ENCODE assay signal across 16 mouse cellular contexts in the genomic region with DNA sequence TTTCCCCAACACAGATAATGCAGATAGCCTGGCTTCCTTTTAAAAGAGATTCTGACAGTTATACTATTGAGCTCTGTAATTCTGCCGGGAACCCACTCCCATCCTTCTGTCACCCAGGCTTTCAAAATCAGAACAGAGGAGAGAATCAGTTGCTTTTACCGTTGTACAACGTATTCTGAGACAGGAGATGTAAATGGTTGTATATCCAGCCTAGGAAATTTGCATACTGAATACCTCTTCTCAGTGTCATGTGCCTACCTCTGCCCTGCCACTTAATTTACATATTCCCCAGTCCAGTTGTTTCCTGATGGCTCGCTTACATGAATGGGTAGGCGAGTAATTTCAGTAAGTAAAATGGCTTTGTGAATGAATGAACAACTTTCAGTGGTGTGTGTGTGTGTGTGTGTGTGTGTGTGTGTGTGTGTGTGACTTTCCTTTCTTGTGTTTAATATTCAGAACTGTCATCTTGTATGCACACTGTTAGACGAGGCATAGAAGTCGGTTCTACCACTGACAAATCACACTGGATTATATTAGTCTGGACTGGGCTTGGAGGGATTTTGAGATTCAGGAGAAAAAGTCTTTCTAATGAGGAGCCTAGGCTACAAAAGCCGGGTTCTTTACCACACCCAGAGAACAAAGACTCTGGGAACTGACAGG.
DNase-seq lines count a peak whose midpoint lies in the region; ATAC-seq and TF ChIP-seq lines count a peak whose summit lies in the region.
"Had no signal": no experiment of that assay in that cellular context is flagged by ENCODE, and none has a peak within 500 bp of the region (broad histone marks: within the 10 kb centered on the region; RNA-seq: fewer than 3 reads in every experiment).

No protein-coding gene starts in this region.

- no peaks in the 10 kb centered on the region for H3K9me3 ChIP-seq in hindbrain, embryonic 12.5 days (replicated peaks)
- H3K9me3 ChIP-seq in hindbrain, postnatal 0 days (ENCODE audit: low read length), result no peaks in the 10 kb centered on the region
- no peaks in the 10 kb centered on the region for H3K9me3 ChIP-seq in forebrain, embryonic 15.5 days
- H3K9me3 ChIP-seq in midbrain, embryonic 13.5 days, result no peaks in the 10 kb centered on the region
- H3K9me3 ChIP-seq in heart, embryonic 10.5 days, result no peaks in the 10 kb centered on the region
- H3K9me3 ChIP-seq: heart, embryonic 15.5 days; limb, embryonic 12.5 days had no signal

- peaks cover 6% of the 10 kb centered on the region; the same call in 1 of the 2 replicates for H3K4me1 ChIP-seq in hindbrain, embryonic 12.5 days
- no peaks in the 10 kb centered on the region for H3K4me1 ChIP-seq in hindbrain, postnatal 0 days (ENCODE audit: insufficient read depth, low read length)
- H3K4me1 ChIP-seq in forebrain, embryonic 15.5 days, result peaks cover 10% of the 10 kb centered on the region; the same call in 1 of the 2 replicates
- peaks cover 10% of the 10 kb centered on the region for H3K4me1 ChIP-seq in midbrain, embryonic 13.5 days (replicated peaks)
- no peaks in the 10 kb centered on the region for H3K4me1 ChIP-seq in heart, embryonic 10.5 days
- H3K4me1 ChIP-seq: heart, embryonic 15.5 days; limb, embryonic 12.5 days had no signal

- H3K9ac ChIP-seq in hindbrain, embryonic 12.5 days, result no peak overlapping the region
- no peak overlapping the region for H3K9ac ChIP-seq in hindbrain, postnatal 0 days (replicated peaks; ENCODE audit: low read length)
- H3K9ac ChIP-seq in forebrain, embryonic 15.5 days (replicated peaks), result no peak overlapping the region
- H3K9ac ChIP-seq in midbrain, embryonic 13.5 days (replicated peaks), result no peak overlapping the region
- H3K9ac ChIP-seq: heart, embryonic 15.5 days; limb, embryonic 12.5 days; liver, embryonic 14.5 days had no signal

- no peak overlapping the region for H3K27ac ChIP-seq in hindbrain, embryonic 12.5 days
- H3K27ac ChIP-seq in hindbrain, postnatal 0 days, result no peak overlapping the region
- no peak overlapping the region for H3K27ac ChIP-seq in forebrain, embryonic 15.5 days (replicated peaks)
- no peak overlapping the region for H3K27ac ChIP-seq in midbrain, embryonic 13.5 days
- no peak overlapping the region for H3K27ac ChIP-seq in heart, embryonic 10.5 days
- H3K27ac ChIP-seq: heart, embryonic 15.5 days; left cerebral cortex, adult 2 months; limb, embryonic 12.5 days; liver, embryonic 14.5 days had no signal

- intact Hi-C loops in heart, postnatal 14 days (cut with DNase I), result no loop called here

- 58% methylated on average over 8 of the region's 8 CpGs for WGBS in hindbrain, embryonic 12.5 days
- WGBS in hindbrain, postnatal 0 days, result 43% methylated on average over 8 of the region's 8 CpGs
- WGBS in forebrain, embryonic 15.5 days, result 27% methylated on average over 8 of the region's 8 CpGs
- 37% methylated on average over 8 of the region's 8 CpGs for WGBS in midbrain, embryonic 13.5 days
- WGBS in heart, embryonic 10.5 days, result 83% methylated on average over 8 of the region's 8 CpGs

- no peaks in the 10 kb centered on the region for H3K27me3 ChIP-seq in hindbrain, embryonic 12.5 days
- no peaks in the 10 kb centered on the region for H3K27me3 ChIP-seq in hindbrain, postnatal 0 days (ENCODE audit: insufficient read depth, low read length)
- no peaks in the 10 kb centered on the region for H3K27me3 ChIP-seq in forebrain, embryonic 15.5 days
- H3K27me3 ChIP-seq in midbrain, embryonic 13.5 days, result no peaks in the 10 kb centered on the region
- no peaks in the 10 kb centered on the region for H3K27me3 ChIP-seq in heart, embryonic 10.5 days (ENCODE audit: insufficient read depth, poor library complexity, severe bottlenecking)
- H3K27me3 ChIP-seq: heart, embryonic 15.5 days; limb, embryonic 12.5 days had no signal

- H3K4me2 ChIP-seq in hindbrain, embryonic 12.5 days (replicated peaks), result no peak overlapping the region
- H3K4me2 ChIP-seq in hindbrain, postnatal 0 days (ENCODE audit: low read depth, low read length), result no peak overlapping the region
- H3K4me2 ChIP-seq in forebrain, embryonic 15.5 days (replicated peaks), result no peak overlapping the region
- H3K4me2 ChIP-seq in midbrain, embryonic 13.5 days (replicated peaks), result no peak overlapping the region
- H3K4me2 ChIP-seq: heart, embryonic 15.5 days; limb, embryonic 12.5 days had no signal

- no peak for DNase-seq in hindbrain, postnatal 0 days (ENCODE audit: low spot score)
- no peak for DNase-seq in heart, embryonic 10.5 days (ENCODE audit: low spot score)
- no peak for DNase-seq in cerebellum, adult 9-10 months
- DNase-seq in heart, postnatal 14 days, result no peak
- DNase-seq: cerebellum, postnatal 14 days; heart, adult 11 months; kidney, adult 2 months; kidney, postnatal 14 days; thymus, postnatal 14 days had no signal

- ATAC-seq in hindbrain, embryonic 12.5 days (ENCODE audit: low FRiP score), result peak; percentile 78
- no peak for ATAC-seq in hindbrain, postnatal 0 days
- ATAC-seq in forebrain, embryonic 15.5 days (replicated peaks), result peak; percentile 72
- ATAC-seq in midbrain, embryonic 13.5 days, result peak; percentile 89

- no peaks in the 10 kb centered on the region for H3K36me3 ChIP-seq in hindbrain, embryonic 12.5 days
- H3K36me3 ChIP-seq in hindbrain, postnatal 0 days (ENCODE audit: insufficient read depth, low read length), result no peaks in the 10 kb centered on the region
- H3K36me3 ChIP-seq in forebrain, embryonic 15.5 days, result no peaks in the 10 kb centered on the region
- H3K36me3 ChIP-seq in midbrain, embryonic 13.5 days, result no peaks in the 10 kb centered on the region
- H3K36me3 ChIP-seq in heart, embryonic 10.5 days, result no peaks in the 10 kb centered on the region
- H3K36me3 ChIP-seq: heart, embryonic 15.5 days; limb, embryonic 12.5 days had no signal

- TF ChIP-seq CTCF in hindbrain, postnatal 0 days (IDR thresholded peaks at IDR 0.05; ENCODE audit: low read depth), result no peak

- H3K4me3 ChIP-seq in hindbrain, embryonic 12.5 days, result no peak overlapping the region
- H3K4me3 ChIP-seq in hindbrain, postnatal 0 days (ENCODE audit: low read length), result no peak overlapping the region
- H3K4me3 ChIP-seq in forebrain, embryonic 15.5 days, result no peak overlapping the region
- no peak overlapping the region for H3K4me3 ChIP-seq in midbrain, embryonic 13.5 days (replicated peaks)
- H3K4me3 ChIP-seq in heart, embryonic 10.5 days, result no peak overlapping the region
- H3K4me3 ChIP-seq: heart, embryonic 15.5 days; left cerebral cortex, adult 2 months; limb, embryonic 12.5 days had no signal
